Mouse (Mus musculus) left cerebral cortex, adult 11 months (tissue): Measurements from ENCODE around the gene Cort.
"Not testable (repeated sequence)": the region's sequence is repeated elsewhere in the genome, so short reads cannot be mapped to it uniquely, and the experiment has no call there.

Experiments
- DNase-seq: peaks from one replicate; pipeline ENCODE4 v3.0.0; 2022; ENCODE audit warnings: low spot score

The Cort gene

GRCm38 (mm10) chr4:149126663-149127062, at the start of gene Cort:
Gene Cort, minus strand, starts transcription at chr4:149126763.
- DNase-seq = no peak

GRCm38 (mm10) chr4:149173661-149174060, 47.1 kb upstream of the Cort start:
- DNase-seq = no peak

DNA sequence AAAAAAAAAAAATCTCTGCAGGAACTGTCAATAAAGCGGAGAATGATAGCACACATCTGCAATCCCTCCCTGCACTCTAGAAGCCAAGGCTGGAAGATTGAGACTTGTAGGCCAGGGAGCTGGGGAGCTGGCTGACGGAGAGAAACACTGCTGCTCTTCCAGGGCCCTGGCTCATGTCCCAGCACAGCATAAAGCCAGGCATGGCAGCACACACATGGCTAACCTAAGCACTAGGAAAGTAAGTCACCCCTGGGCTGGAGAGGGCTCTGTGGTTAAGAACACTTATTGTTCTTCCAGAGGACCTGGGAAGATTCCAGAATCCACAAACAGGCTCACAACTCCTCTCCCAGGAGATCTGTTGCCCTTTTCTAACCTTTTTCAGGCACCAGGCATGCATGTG, 46.1 kb upstream of the Cort start:
- no peak for DNase-seq

DNA sequence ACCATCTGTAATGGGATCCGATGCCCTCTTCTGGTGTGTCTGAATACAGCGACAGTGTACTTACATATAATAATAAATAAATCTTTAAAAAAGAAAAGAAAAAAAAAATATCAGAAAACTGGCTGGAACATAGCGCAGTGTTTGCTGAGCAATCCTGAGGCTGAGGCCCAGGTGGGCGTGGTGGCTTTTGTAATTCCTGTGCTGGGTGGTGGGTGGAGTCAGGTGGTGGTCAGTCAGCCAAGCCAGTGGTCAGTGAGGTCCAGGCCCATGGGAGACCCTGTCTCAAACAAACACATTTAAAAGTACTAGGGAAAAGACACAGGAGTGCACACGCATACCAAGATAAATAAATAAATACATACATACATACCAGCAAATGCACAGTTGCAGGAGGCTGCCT, 45.5 kb upstream of the Cort start:
- no peak for DNase-seq

DNA sequence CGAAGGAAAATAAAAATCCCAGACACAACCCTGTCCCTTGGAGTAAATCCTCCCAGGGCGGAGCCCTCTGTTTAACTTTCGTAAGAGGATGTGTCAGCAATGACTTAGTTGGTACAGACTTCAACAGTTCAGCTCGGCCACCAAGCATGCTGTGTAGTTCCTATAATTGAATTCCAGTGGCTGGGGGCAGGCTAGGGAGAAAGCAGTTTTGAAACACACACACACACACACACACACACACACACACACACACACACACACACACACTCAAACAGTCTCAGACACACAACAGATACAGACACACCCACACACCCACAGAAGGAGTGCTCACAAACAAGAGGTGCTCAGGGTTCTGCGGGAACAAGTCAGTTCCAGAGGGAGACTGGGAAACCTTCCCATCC, 45.0 kb upstream of the Cort start:
- no peak for DNase-seq

- DNase-seq = no peak
These were observed 43.9 kb upstream of the Cort start for GRCm38 (mm10) chr4:149170394-149170931.

GRCm38 (mm10) chr4:149169926-149170325, 43.4 kb upstream of the Cort start:
- not testable (repeated sequence) for DNase-seq

GRCm38 (mm10) chr4:149168016-149168415, 41.5 kb upstream of the Cort start:
- DNase-seq = no peak

GRCm38 (mm10) chr4:149166957-149167611, 40.5 kb upstream of the Cort start:
- DNase-seq = no peak

- peak; percentile 94 for DNase-seq
These were observed 39.8 kb upstream of the Cort start, which contains the start of gene Pgd for GRCm38 (mm10) chr4:149166215-149166946. Gene Pgd, minus strand, starts transcription at chr4:149166771.

- no peak for DNase-seq
These were observed 37.6 kb upstream of the Cort start for GRCm38 (mm10) chr4:149164150-149164549.

DNA sequence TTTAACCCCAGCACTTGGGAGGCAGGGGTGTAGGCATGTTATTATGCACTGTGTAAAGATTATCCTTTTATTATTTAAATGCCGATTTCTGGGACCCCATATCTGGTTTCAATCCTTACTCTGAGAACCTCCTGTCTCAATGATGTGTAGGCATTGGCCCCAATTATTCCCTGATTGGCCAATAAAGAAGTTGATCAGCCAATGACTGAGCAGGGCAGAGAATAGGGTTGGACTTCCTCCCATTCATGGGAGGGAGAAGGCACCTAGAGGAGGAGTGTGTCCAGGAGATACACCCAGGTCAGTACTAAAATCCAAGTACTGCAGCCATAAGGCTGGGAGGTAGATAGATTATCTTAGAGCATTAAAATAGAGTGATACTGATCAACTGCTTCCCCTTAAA, 36.6 kb upstream of the Cort start:
- no peak for DNase-seq

- no peak for DNase-seq
These were observed 34.6 kb upstream of the Cort start for GRCm38 (mm10) chr4:149161166-149161565.

DNA sequence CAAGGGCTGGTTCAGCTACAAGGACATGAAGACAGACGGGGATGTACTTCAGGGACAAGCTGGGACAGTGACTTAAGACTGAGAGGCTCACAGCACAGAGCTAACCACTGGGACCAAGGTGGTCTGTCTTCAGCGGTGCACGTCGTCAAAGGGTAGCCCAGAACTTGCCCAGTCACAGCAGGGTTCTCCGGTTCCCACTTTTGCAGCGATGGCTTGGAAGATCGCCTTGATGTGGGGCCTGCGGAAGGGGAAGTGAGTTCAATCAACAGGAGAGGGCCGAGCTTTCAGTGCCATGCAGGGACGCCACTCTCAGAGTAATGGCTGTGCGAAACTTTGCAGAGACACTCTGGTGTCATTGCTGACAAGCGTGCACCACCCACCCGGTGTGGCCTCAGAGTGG, 33.3 kb upstream of the Cort start:
- DNase-seq = no peak

DNA sequence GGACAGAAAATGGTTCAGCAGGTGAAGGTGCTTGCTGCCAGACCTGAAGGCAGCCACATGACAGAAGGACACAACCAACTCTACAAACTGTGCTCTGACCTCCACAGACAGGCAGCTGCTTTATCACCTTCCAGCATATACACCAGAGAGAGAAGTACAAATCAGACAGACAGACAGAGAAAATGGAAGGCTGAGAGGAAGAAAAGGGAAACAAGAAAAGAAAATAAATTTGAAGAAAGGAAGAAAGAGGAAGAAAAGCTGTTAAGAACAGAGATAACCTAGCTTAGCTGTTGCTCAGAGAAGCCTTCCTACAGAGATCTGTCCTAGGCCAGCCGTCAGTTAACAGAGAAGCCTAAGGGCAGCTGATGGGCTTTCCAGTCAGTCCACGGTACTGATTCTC, 32.6 kb upstream of the Cort start:
- no peak for DNase-seq

DNA sequence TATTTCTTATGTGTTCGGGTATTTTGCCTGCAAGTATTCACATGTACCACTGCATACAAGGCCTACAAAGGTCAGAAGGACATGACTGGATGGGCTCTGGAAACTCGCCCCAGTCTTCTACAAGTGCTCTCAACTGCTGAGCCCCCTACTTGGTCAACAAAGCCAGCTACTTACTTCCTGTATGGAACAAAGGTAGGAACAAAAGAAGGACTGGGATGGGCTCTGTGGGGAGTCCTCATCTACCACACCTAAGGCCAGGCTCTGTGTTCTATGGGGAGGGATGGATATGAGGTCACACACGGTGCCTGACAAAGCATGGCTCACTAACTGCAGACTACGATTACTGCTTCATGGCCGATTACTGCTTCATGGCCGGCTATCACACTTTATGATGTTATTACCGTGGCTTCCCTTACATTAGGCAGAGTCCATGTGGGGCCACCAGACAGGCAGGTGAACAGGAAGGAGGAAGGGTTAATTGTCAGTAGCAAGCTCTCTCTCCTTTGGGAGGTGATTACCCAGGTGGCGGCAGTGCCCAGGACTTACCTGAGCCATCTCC, 30.9 kb upstream of the Cort start:
- no peak for DNase-seq

GRCm38 (mm10) chr4:149155711-149156110, 29.1 kb upstream of the Cort start:
- DNase-seq = no peak

- no peak for DNase-seq
These were observed 28.3 kb upstream of the Cort start for GRCm38 (mm10) chr4:149154859-149155258.

- DNase-seq = no peak
These were observed 24.2 kb upstream of the Cort start for GRCm38 (mm10) chr4:149150721-149151120.

GRCm38 (mm10) chr4:149150256-149150655, 23.7 kb upstream of the Cort start:
- DNase-seq = no peak

GRCm38 (mm10) chr4:149149611-149150010, 23.0 kb upstream of the Cort start:
- no peak for DNase-seq

DNA sequence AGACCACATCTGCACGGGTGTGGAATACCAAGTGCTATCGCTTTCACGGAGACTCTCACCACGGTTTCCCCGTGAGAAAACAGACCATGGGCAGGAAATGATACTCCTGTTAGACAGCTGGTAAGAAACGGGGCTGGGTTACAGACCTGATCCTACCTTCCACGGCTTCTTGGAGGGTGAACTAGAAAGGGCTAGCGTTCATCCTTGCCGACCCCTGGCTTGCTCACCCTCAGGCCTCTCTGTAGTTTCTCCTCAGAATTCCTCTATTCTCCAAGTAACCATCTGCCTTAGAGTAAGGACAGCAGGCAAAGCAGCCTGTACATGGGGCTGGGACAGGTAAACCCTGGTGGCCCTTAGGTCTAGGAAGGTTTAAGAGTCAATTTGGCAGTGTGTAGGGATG, 22.6 kb upstream of the Cort start:
- DNase-seq = no peak

DNA sequence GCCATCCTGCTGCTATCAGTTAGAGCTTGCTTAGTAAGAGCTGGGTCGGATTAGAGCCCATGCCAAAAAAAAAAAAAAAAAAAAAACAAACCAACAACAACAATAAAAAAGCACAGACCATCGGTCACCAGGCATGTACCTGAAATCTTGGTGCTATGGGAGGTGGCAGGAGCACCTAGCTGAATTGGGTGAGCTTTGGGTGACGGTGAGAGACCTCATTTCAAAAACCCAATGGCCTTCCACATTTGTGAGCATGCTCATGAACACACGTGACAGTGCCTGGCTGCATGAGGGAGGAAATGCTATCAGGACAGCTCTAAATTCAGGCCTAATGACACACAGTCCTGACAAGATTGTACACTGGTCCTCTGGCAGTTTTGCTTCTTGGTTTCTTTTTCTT, 21.5 kb upstream of the Cort start:
- no peak for DNase-seq
